Mouse (Mus musculus): ENCODE measurements around the gene Peg10. TPM values are rescaled to one million over a fixed set of nuclear protein-coding genes. Genes with fewer than 3 reads are reported as not detected.
"Not testable (repeated sequence)": the region's sequence is repeated elsewhere in the genome, so short reads cannot be mapped to it uniquely, and the experiment has no call there.

The Peg10 gene
- polyA plus RNA-seq, 1 experiment = 0.17 TPM

- WGBS = 59% methylated on average over 71 of the region's 71 CpGs
- no peak for DNase-seq (ENCODE audit: low read depth, low spot score)
These were observed 785 bp downstream of the Peg10 start for GRCm38 (mm10) chr6:4747677-4748505.

GRCm38 (mm10) chr6:4748506-4748961, 1.4 kb downstream of the Peg10 start:
- DNase-seq (ENCODE audit: low read depth, low spot score) = no peak
- WGBS = 64% methylated on average over 15 of the region's 15 CpGs

- peak; percentile 59 for DNase-seq (ENCODE audit: low read depth, low spot score)
- 33% methylated on average over 22 of the region's 22 CpGs for WGBS
These were observed 2.0 kb downstream of the Peg10 start for GRCm38 (mm10) chr6:4749091-4749490.

- 72% methylated on average over 4 of the region's 4 CpGs for WGBS
- DNase-seq (ENCODE audit: low read depth, low spot score) = no peak
These were observed 4.2 kb downstream of the Peg10 start for GRCm38 (mm10) chr6:4751355-4751754.

GRCm38 (mm10) chr6:4754286-4754685, 7.2 kb downstream of the Peg10 start:
- DNase-seq (ENCODE audit: low read depth, low spot score) = no peak
- WGBS = 96% methylated on average over 10 of the region's 10 CpGs

GRCm38 (mm10) chr6:4754886-4755285, 7.8 kb downstream of the Peg10 start:
- no peak for DNase-seq (ENCODE audit: low read depth, low spot score)
- WGBS = 96% methylated on average over 16 of the region's 16 CpGs

GRCm38 (mm10) chr6:4761415-4762142, 14.5 kb downstream of the Peg10 start:
- WGBS = 37% methylated on average over 3 of the region's 3 CpGs
- not testable (repeated sequence) for DNase-seq (ENCODE audit: low read depth, low spot score)

GRCm38 (mm10) chr6:4762252-4762651, 15.1 kb downstream of the Peg10 start:
- no peak for DNase-seq (ENCODE audit: low read depth, low spot score)
- 35% methylated on average over 2 of the region's 2 CpGs for WGBS

- no peak for DNase-seq (ENCODE audit: low read depth, low spot score)
- WGBS = 94% methylated on average over 1 of the region's 1 CpGs
These were observed 49.2 kb downstream of the Peg10 start for GRCm38 (mm10) chr6:4796281-4796680.

GRCm38 (mm10) chr6:4797317-4797716, 50.2 kb downstream of the Peg10 start:
- not testable (repeated sequence) for DNase-seq (ENCODE audit: low read depth, low spot score)

GRCm38 (mm10) chr6:4798382-4798781, 51.3 kb downstream of the Peg10 start:
- no peak for DNase-seq (ENCODE audit: low read depth, low spot score)
- 3% methylated on average over 2 of the region's 2 CpGs for WGBS

GRCm38 (mm10) chr6:4799359-4799758, 52.3 kb downstream of the Peg10 start:
- no peak for DNase-seq (ENCODE audit: low read depth, low spot score)
- 69% methylated on average over 2 of the region's 2 CpGs for WGBS

- 30% methylated on average over 12 of the region's 12 CpGs for WGBS
- DNase-seq (ENCODE audit: low read depth, low spot score) = no peak
These were observed 59.9 kb downstream of the Peg10 start for GRCm38 (mm10) chr6:4806981-4807380.

Other genes with a start within 250 kb of the Peg10 start
- 35.4 and 54.9 TPM in 2 replicates for gene Col1a2, start 242.5 kb upstream of the Peg10 start, polyA plus RNA-seq (2012; rRNA removed)
- 8.2 and 8.6 TPM in 2 replicates for gene Casd1, start 146.5 kb upstream of the Peg10 start, polyA plus RNA-seq (2012; rRNA removed)
- gene Sgce, start 99 bp upstream of the Peg10 start, polyA plus RNA-seq (2012; rRNA removed) = 5.6 and 7.0 TPM in 2 replicates
- gene Ppp1r9a, start 155.6 kb downstream of the Peg10 start, polyA plus RNA-seq (2012; rRNA removed) = 1.8 and 2.3 TPM in 2 replicates